Mouse (Mus musculus): Measurements from ENCODE around the gene Higd1a.

The Higd1a gene

GRCm38 (mm10) chr9:121830956-121831293 lies 27.2 kb downstream of the Higd1a start:
- peak; percentile 94 for DNase-seq

DNA sequence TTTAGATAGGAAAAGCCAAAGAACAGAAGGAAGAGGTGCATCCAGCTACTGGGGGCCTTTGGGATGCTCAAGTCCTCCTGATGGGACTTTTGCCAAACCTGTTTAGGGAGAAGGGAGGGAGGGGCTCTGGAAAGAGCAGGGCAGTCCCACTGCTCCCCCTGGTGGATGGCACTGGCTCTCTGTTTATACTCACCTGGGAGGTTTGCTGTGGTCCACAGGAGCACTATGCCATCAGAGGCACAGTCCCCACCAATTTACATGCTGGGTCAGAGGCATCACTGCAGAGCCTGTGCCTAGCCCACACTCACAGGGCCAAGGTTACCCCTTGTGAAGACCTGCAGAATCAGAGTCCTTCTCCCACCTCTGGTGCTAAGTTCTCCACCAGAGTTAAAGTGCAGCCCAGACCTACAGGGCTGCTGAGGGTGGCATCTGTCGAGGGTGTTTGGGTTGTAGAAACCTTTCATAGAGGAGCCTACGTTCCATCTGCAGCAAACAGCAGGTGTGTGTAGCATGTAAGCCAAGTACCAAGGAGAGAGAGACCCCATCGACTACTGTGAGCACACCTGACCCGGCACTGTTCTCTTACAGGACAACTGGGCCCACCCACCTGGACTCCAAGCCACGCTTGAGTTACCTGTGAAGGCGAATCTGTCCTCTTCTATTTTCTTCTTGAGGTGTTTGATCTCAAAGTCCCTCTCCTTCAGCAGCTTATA lies 27.8 kb downstream of the Higd1a start:
- DNase-seq: peak; percentile 90

GRCm38 (mm10) chr9:121829270-121829992 lies 28.7 kb downstream of the Higd1a start:
- peak; percentile 83 for DNase-seq

GRCm38 (mm10) chr9:121828314-121828713 lies 29.8 kb downstream of the Higd1a start:
- no peak for DNase-seq

DNA sequence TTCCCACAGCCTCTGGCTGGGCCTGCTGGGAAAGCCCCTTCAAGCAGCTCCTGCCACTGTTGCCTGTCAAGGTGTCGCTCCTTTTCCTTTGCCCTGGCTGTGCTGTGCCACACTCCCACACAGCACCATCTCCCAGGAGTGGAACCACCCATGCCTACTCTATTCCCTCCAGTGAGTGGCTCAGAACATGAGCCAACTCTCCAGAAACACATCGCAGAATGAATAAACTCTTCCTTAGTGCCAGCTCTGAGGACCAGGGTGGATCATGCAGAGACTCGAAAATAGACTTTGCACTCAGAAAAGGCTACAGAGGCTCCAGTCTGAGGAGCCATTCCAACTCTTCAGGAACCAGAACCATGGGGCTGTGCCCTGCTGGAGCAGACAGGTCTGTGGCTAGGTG lies 31.8 kb downstream of the Higd1a start:
- no peak for DNase-seq

DNA sequence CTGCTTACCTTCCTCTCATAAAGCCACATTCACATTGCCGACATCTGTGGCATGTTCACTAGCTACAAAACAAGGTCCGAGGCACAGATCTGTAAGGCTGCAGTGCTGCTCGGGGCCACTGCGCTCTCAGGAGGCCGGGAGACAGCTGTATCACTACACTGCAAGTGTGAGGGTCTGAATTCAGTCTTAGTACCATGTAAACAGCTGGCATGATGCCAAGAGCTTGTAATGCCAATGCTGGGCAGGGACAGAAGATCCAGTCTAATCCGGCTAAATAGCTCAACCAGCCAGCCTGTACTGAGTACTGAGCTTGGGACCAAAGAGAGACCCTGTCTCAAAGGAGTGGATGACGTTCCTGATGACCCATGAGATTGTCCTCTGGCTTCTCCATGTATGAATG lies 34.2 kb downstream of the Higd1a start:
- DNase-seq: no peak

DNA sequence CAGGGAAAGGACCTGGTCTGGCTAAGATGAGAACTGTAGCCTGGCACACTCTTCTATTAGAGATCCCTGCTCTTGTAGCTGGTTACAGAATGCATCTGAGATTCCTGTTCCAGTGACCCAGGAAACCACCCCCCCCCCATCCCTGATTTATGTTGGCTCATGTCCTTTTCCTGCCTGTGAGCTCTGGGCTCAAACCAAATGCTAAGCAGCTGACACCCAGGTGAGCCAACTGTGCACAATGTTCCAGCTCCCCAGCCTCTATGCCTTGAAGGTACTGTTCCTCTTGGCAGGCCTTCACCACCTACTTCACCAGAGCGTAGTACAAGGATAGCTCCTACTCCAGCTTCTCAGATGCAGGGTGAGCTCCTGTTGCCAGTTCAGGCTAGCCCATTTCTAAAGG lies 35.1 kb downstream of the Higd1a start:
- DNase-seq: peak; percentile 96

DNA sequence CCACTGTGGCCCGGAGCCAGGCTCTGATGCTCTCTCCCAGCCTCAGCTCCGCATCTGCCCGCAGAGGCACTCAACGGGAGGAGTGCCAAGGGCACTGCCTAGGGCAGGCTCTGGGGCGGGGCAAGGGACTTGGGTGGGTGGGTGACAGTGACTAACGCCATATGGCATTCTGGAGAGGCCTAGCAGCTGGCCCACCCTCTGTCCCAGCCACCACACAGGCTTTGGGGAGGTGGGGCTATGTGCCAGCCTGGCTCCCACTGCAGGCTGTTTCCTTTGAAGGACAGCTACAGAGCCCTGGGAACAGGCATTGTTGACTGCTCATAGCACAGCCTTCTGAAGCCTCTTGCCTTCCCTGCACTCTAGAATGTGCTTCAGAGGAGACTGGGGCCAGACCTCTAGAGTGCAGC lies 35.6 kb downstream of the Higd1a start:
- DNase-seq: peak; percentile 87

GRCm38 (mm10) chr9:121820765-121821164 lies 37.4 kb downstream of the Higd1a start:
- peak; percentile 70 for DNase-seq

DNA sequence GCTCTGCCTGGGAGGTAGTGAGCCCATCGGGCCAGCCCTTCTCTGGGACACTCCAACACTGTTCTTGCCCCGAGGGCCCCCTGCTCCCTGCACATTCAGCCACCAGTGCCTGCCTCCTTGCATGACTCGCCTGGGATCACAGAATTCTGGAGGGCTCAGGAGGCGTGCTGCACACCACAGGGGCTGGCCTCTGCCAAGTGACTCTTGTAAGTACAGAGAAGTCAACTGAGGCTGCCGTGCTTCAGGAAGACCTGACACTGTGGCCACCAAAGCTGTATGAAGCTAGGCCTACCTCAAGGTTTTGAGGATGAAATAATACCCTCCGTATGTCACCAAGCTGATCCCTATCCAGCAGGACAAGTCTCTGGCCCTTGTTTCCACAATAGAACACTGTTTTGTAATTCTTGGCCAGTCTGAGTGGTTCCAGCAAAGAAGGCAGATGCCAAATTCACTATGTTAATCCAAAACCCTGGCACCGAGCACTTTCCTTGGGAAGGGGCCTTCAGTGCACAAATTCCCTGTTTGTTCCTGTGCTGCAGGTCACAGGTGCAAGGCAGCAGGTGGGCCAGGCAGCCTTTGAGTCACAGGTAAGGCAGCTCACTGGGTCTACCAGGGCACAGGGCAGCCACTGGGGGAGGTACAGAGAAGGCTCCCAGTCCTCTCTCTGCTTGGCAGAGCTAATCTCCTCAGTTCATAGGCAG lies 38.2 kb downstream of the Higd1a start:
- DNase-seq: peak; percentile 91

- peak; percentile 94 for DNase-seq
These were observed 38.9 kb downstream of the Higd1a start for GRCm38 (mm10) chr9:121819073-121819770.

DNA sequence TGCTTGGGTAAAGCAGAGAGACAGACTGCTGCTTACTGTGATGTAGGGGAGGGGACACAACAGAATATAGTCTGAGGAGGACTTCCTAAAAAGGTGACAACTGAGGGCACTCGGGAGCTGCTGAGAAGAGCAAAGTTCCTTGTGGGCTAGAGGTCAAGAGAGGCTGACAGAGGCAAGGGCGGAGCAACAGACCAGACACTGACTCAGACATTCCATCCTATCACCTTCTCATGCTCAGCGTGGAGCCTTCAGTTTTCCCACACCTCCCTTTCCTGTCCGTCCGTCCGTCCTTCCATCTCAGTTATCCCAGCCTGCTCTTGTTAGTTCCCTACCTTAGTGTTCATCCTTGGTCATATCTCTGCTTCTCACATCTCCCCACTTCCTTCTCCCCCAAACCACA lies 43.0 kb downstream of the Higd1a start:
- DNase-seq: no peak

GRCm38 (mm10) chr9:121810081-121810821 lies 47.9 kb downstream of the Higd1a start:
- peak; percentile 84 for DNase-seq

DNA sequence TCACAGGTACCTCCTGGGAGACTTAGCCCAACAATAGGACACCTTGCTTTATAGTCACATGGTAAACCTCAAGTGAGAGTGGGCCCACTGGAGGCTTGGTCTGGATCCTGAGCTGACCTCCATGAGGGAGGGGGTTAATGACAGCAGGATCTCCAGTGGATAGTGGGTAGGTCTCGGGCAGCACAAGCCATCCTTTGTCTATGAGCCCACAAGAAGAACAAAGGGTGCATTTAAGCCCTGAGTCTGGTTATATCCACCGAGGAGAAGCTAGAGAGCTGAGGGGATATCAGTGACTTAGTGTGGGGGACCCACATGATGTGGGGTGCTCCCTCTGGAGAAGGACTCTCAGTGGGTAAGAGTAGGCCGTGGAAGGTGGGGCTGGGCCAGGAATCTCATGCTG lies 49.7 kb downstream of the Higd1a start:
- no peak for DNase-seq

- DNase-seq: peak; percentile 88
These were observed 50.2 kb downstream of the Higd1a start for GRCm38 (mm10) chr9:121807947-121808346.

- peak; percentile 92 for DNase-seq
These were observed 50.6 kb downstream of the Higd1a start for GRCm38 (mm10) chr9:121807546-121807945.

GRCm38 (mm10) chr9:121802747-121803146 lies 55.4 kb downstream of the Higd1a start:
- no peak for DNase-seq

DNA sequence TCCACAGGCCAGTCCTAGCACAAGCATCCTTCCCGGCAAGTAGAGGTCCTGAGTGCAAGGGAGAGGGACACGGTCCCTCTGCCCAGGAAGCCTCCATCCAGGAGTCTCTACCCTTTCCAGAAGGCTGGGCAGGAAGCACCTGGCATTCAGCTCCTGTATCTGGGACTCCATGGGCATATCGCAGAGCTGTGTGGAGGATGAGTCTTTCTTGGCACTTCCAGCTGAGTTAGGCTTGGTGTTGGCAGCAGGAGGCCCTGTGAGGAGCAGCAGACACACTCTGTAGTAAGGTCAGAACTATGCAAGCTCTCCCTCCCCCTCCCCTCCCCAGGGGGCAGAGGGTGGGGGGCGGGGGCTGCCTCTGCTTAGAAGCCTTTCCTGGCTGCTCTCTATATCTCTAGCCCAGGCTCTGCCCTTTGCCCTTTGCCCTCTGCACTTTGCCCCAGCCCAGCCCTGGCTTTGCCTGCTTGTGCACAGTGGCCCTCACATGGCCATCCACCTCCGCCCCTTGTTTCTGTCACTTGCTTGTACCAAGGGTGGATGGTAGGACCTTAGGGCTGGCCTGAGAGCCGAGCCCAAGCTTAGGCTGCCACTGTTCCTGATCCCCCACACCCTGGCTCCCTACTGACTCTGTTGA lies 59.2 kb downstream of the Higd1a start:
- no peak for DNase-seq
